Mouse (Mus musculus): ENCODE measurements around the gene Tssc4.
A peak's percentile ranks its signal among the peaks of the same experiment; 100 is the strongest.

DNA sequence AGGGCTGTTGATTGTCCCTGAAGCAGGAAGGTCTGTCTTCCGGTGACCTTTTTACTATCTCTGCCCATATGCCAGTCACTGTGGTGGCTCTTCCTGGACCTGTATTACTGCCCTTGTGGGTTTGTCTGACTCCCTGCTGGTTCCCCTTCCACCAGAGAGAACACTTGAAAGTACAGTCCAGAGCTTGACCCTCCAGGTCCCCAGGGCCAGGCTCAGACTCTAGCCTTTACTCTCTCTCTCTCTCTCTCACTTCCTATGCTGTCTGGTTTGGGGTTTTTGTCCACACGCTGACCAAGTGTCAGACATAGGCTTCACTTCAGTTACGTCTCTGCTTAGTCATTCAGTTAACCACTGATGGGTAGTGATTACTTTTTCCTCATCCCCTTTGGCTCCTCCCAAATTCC, 26.1 kb upstream of the Tssc4 start:
- TF ChIP-seq CTCF (conservative IDR thresholded peaks at IDR 0.05 in 1 of 2, IDR thresholded peaks at IDR 0.05 in 1 of 2; ENCODE audit: low read depth in 2 of 2, low read length in 2 of 2) (no peak), ZNF384 (IDR thresholded peaks at IDR 0.05; ENCODE audit: low read depth, low read length) (no peak), MAFK (IDR thresholded peaks at IDR 0.05; ENCODE audit: insufficient replicate concordance, low read length) (peak; percentile 68; the same call in 1 of the 2 replicates)
